Mouse (Mus musculus) spleen, adult 2 months (tissue): Measurements from ENCODE around the gene P4ha2.

Experiments used
- CTCF ChIP-seq: fragments of 200-500 bp; IDR thresholded peaks from 2 replicates; pipeline ENCODE4 v1.5.1; 2011; ENCODE audit warnings: mild to moderate bottlenecking, inconsistent platforms; ENCODE audit not compliant: insufficient read depth, insufficient read length, insufficient replicate concordance; ENCODE audit errors: extremely low read depth
- POLR2A ChIP-seq: fragments of 200-500 bp; IDR thresholded peaks from 2 replicates; pipeline ENCODE4 v1.6.1; 2011; ENCODE audit warnings: low read depth, low read length, inconsistent platforms

DNA sequence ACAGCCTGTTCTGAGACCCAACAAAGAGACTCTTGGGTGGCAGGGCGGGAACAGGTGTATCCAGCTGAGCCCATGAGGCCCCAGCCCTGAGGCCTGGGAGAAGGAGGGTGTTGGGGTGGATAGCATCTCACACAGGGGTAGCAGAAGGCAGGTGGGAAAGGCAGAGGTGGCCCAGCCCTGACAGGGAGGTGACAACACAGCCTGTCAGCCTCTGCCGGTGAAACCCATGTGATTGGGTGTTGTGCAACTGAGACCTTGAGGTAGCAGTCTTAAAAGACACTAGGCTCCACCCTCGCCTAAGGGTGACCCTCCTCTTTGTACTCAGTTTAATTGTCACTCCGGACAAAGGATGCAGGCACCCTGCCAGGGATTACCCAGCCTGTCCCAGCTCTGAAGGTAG lies 26.6 kb upstream of the P4ha2 start:
- no peak for TF ChIP-seq CTCF
- TF ChIP-seq POLR2A = no peak
